Mouse (Mus musculus): ENCODE data around the gene Rflna. TPM values are rescaled to one million over a fixed set of nuclear protein-coding genes. Genes with fewer than 3 reads are reported as not detected.

The Rflna gene
- total and polyA plus RNA-seq, 3 experiments: 0.17 to 0.46 TPM; not detected in 1

DNA sequence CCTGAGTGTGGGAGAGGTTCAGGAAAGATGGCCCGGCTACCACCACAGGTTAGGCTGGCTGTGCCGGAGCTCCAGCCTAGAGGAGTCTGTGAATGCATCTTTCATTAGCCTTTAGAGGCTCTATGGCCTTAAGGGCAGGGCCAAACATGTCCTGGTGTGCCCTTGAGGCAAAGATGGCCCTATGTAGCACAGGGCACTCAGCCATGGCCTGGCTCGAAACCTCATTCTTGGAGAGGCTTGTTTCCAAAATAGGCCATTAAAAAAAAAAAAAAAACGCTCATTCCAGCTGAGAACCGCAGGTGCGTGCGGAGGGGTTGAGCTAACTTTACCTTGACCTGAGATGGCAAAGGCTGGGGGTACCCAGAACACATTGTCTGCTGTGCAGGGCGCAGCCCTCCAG lies 8.6 kb downstream of the Rflna start:
- no peaks in the 10 kb centered on the region for H3K9me3 ChIP-seq (replicated peaks; ENCODE audit: low read length)
- dilution Hi-C loops (cut with MboI; ENCODE audit: extremely low pct_ligation_motif_present, extremely low pct_unique_long_range_greater_than_20kb, low sequenced_read_pairs): no loop called here
- DNase-seq (ENCODE audit: extremely low read depth): no peak
- H3K27me3 ChIP-seq (replicated peaks): no peaks in the 10 kb centered on the region
- H3K27ac ChIP-seq (ENCODE audit: insufficient read depth, low read depth): no peak overlapping the region
- H3K9ac ChIP-seq (ENCODE audit: insufficient read depth, low read depth): no peak overlapping the region
- no peak for TF ChIP-seq MAZ (IDR thresholded peaks at IDR 0.05; ENCODE audit: low read depth, low read length)
- TF ChIP-seq USF1 (IDR thresholded peaks at IDR 0.05; ENCODE audit: low read depth, low read length): no peak
- 0 out of 2 replicates have a peak, but pooled peaks have one; percentile 13 for TF ChIP-seq ZNF384 (IDR thresholded peaks at IDR 0.05; ENCODE audit: low read depth, low read length)
- peaks cover 9 to 63% of the 10 kb centered on the region in 2 experiments for H3K36me3 ChIP-seq (replicated peaks in 1 of 2; ENCODE audit: control insufficient read depth in 1 of 2, insufficient read depth in 1 of 2, low read length in 1 of 2)
- no peaks in the 10 kb centered on the region for H3K79me2 ChIP-seq (replicated peaks; ENCODE audit: control insufficient read depth, extremely low read depth, insufficient read depth, poor library complexity, severe bottlenecking)
- no peak overlapping the region for H3K4me3 ChIP-seq (replicated peaks in 1 of 3; ENCODE audit: low read depth in 2 of 3, low read length in 2 of 3, poor library complexity in 1 of 3)
- in situ Hi-C loops (cut with MboI; ENCODE audit: low pct_ligation_motif_present, low pct_unique_long_range_greater_than_20kb, low sequenced_read_pairs): loop anchor here (5.0 kb wide), 1 partner anchor 104 kb away; no protein-coding TSS in a partner anchor
- peaks cover 4 to 26% of the 10 kb centered on the region in 2 experiments; a peak in 3 of 4 replicates for H3K4me1 ChIP-seq (ENCODE audit: control insufficient read depth in 1 of 2, insufficient read depth in 2 of 2)
- no peak overlapping the region for H3K4me2 ChIP-seq (ENCODE audit: insufficient read depth, low read depth, poor library complexity, severe bottlenecking)

DNA sequence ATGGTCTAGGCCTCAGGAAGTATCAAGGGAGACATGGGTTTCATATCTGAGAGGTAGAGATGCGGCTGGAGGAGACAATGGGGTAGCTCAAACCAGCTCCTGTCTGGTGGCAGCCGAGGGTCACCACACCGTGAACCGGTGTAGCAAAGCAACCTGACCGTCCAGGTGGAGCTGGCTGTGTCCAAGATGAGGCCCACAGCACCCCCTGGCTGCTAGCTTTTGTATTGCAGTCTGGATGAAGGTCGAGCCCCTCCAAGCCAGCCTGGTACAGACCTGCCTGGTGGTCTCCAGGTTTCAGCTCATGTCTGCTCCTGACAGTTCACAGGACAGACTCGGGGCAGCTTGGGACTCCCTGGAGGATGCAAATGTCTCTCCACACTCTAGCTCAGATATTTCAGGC lies 11.5 kb downstream of the Rflna start:
- TF ChIP-seq EP300 (IDR thresholded peaks at IDR 0.05; ENCODE audit: low read length): no peak
- TF ChIP-seq JUND (conservative IDR thresholded peaks at IDR 0.05; ENCODE audit: low read depth, low read length): no peak
- 0 out of 2 replicates have a peak, but pooled peaks have one; percentile 17 for TF ChIP-seq NELFE (IDR thresholded peaks at IDR 0.05; ENCODE audit: low read depth, low read length)
- TF ChIP-seq ZNF384 (IDR thresholded peaks at IDR 0.05; ENCODE audit: low read depth, low read length): no peak
- peak; percentile 62 for TF ChIP-seq RAD21 (IDR thresholded peaks at IDR 0.05; ENCODE audit: low read depth, low read length)
- no peak for TF ChIP-seq IRF4 (IDR thresholded peaks at IDR 0.05; ENCODE audit: low read depth, low read length)
- no peak for TF ChIP-seq ZKSCAN1 (IDR thresholded peaks at IDR 0.05; ENCODE audit: borderline replicate concordance, low read depth, low read length)
- no peak for TF ChIP-seq MAZ (IDR thresholded peaks at IDR 0.05; ENCODE audit: low read depth, low read length)
- TF ChIP-seq JUN (IDR thresholded peaks at IDR 0.05; ENCODE audit: insufficient read depth, low read depth, low read length): no peak
- TF ChIP-seq MAFK (IDR thresholded peaks at IDR 0.05; ENCODE audit: insufficient replicate concordance, low read length): no peak
- TF ChIP-seq PAX5 (IDR thresholded peaks at IDR 0.05; ENCODE audit: low read length): no peak
- no peak for TF ChIP-seq RCOR1 (conservative IDR thresholded peaks at IDR 0.05; ENCODE audit: low read depth, low read length)
- TF ChIP-seq SMC3 (IDR thresholded peaks at IDR 0.05; ENCODE audit: low read depth, low read length): peak; percentile 77
- TF ChIP-seq ZMIZ1 (IDR thresholded peaks at IDR 0.05; ENCODE audit: low read depth, low read length): no peak
- no peak for TF ChIP-seq CHD1 (IDR thresholded peaks at IDR 0.05; ENCODE audit: low read depth, low read length)
- no peak for TF ChIP-seq ELF1 (IDR thresholded peaks at IDR 0.05; ENCODE audit: low read depth, low read length)
- TF ChIP-seq CTCF (conservative IDR thresholded peaks at IDR 0.05 in 1 of 2, IDR thresholded peaks at IDR 0.05 in 1 of 2; ENCODE audit: low read depth in 2 of 2, low read length in 2 of 2): peak; percentile 59 to 73
- no peak for TF ChIP-seq USF1 (IDR thresholded peaks at IDR 0.05; ENCODE audit: low read depth, low read length)
- TF ChIP-seq NRF1 (IDR thresholded peaks at IDR 0.05; ENCODE audit: low read depth, low read length): no peak
- TF ChIP-seq BHLHE40 (IDR thresholded peaks at IDR 0.05; ENCODE audit: low read depth, low read length): no peak
- TF ChIP-seq ZC3H11A (IDR thresholded peaks at IDR 0.05; ENCODE audit: low read depth, low read length): no peak
- TF ChIP-seq TBP (conservative IDR thresholded peaks at IDR 0.05; ENCODE audit: low read depth, low read length): no peak
- no peak for TF ChIP-seq MXI1 (IDR thresholded peaks at IDR 0.05; ENCODE audit: low read depth, low read length)
- TF ChIP-seq POLR2AphosphoS2 (IDR thresholded peaks at IDR 0.05; ENCODE audit: low read depth, low read length): no peak
- TF ChIP-seq GABPA (IDR thresholded peaks at IDR 0.05; ENCODE audit: insufficient replicate concordance, low read depth, low read length): no peak
- in situ Hi-C loops (cut with MboI; ENCODE audit: low pct_ligation_motif_present, low pct_unique_long_range_greater_than_20kb, low sequenced_read_pairs) (loop anchor here (5.0 kb wide), 1 partner anchor 107 kb away; no protein-coding TSS in a partner anchor), dilution Hi-C loops (cut with MboI; ENCODE audit: extremely low pct_ligation_motif_present, extremely low pct_unique_long_range_greater_than_20kb, low sequenced_read_pairs) (no loop called here)
- Histone ChIP-seq H3K27me3 (replicated peaks) (no peaks in the 10 kb centered on the region), H3K27ac (ENCODE audit: insufficient read depth, low read depth) (no peak overlapping the region), H3K9me3 (replicated peaks; ENCODE audit: low read length) (no peaks in the 10 kb centered on the region), H3K36me3 (replicated peaks in 1 of 2; ENCODE audit: control insufficient read depth in 1 of 2, insufficient read depth in 1 of 2, low read length in 1 of 2) (peaks cover 36 to 84% of the 10 kb centered on the region in 2 experiments), H3K79me2 (replicated peaks; ENCODE audit: control insufficient read depth, extremely low read depth, insufficient read depth, poor library complexity, severe bottlenecking) (no peaks in the 10 kb centered on the region), H3K4me2 (ENCODE audit: insufficient read depth, low read depth, poor library complexity, severe bottlenecking) (no peak overlapping the region), H3K4me3 (replicated peaks in 1 of 3; ENCODE audit: low read depth in 2 of 3, low read length in 2 of 3, poor library complexity in 1 of 3) (no peak overlapping the region), H3K4me1 (ENCODE audit: control insufficient read depth in 1 of 2, insufficient read depth in 2 of 2) (peaks cover 4 to 26% of the 10 kb centered on the region in 2 experiments; a peak in 3 of 4 replicates), H3K9ac (ENCODE audit: insufficient read depth, low read depth) (no peak overlapping the region)
- DNase-seq (ENCODE audit: extremely low read depth): peak; percentile 26
